Mouse (Mus musculus) liver, embryonic 14.5 days (tissue): ENCODE data around the gene Ndufb4. TPM values are rescaled to one million over a fixed set of nuclear protein-coding genes. Genes with fewer than 3 reads are reported as not detected.
"Not testable (repeated sequence)": the region's sequence is repeated elsewhere in the genome, so short reads cannot be mapped to it uniquely, and the experiment has no call there.

Source experiments
- ATAC-seq: fragments of 200-750 bp; cut with Nextera tagmentation; 2 replicates; pipeline ENCODE4 v1.8.0; 2017; ENCODE audit warnings: moderate number of reproducible peaks, mild to moderate bottlenecking, moderate library complexity; ENCODE audit not compliant: insufficient read depth
- DNase-seq, 3 experiments: peaks; one replicate each; pipeline ENCODE4 v3.0.0-alpha.2; 2012 to 2013; ENCODE audit warnings: low read depth in 3 of 3, low spot score in 3 of 3
- H3K27ac ChIP-seq: fragments of 300-500 bp; sonication (generic); 2 replicates; pipeline ENCODE4 v1.5.1; 2014; ENCODE audit warnings: moderate library complexity, mild to moderate bottlenecking, control low read depth, inconsistent platforms
- H3K27me3 ChIP-seq: fragments of 300-500 bp; sonication (generic); 2 replicates; pipeline ENCODE4 v1.6.1; 2014; ENCODE audit warnings: mild to moderate bottlenecking, low read length, moderate library complexity; ENCODE audit not compliant: control insufficient read depth, insufficient read depth
- H3K36me3 ChIP-seq: fragments of 300-500 bp; sonication (generic); replicated peaks from 2 replicates; pipeline ENCODE4 v1.6.1; 2014; ENCODE audit warnings: low read depth; ENCODE audit not compliant: control insufficient read depth, insufficient read depth
- H3K4me1 ChIP-seq, 2 experiments: fragments of 200-500 bp in 1 of 2; fragments of 300-500 bp in 1 of 2; sonication (generic) in 1 of 2; replicated peaks; 2 replicates each; pipeline ENCODE4 v1.6.1; 2012 to 2014; ENCODE audit warnings: antibody characterized with exemption in 1 of 2, inconsistent platforms in 1 of 2, low read length in 1 of 2; ENCODE audit not compliant: control insufficient read depth in 2 of 2, insufficient read depth in 2 of 2
- H3K4me2 ChIP-seq: fragments of 300-500 bp; sonication (generic); 2 replicates; pipeline ENCODE4 v1.6.1; 2014; ENCODE audit warnings: low read depth, mild to moderate bottlenecking, control low read depth, moderate library complexity
- H3K4me3 ChIP-seq, 2 experiments: fragments of 200-500 bp in 1 of 2; fragments of 300-500 bp in 1 of 2; sonication (generic) in 1 of 2; 2 replicates each; pipeline ENCODE4 v1.5.1; 2012 to 2014; ENCODE audit warnings: low read depth in 2 of 2, low read length in 2 of 2, mild to moderate bottlenecking in 2 of 2, control low read depth in 1 of 2, inconsistent platforms in 1 of 2, moderate library complexity in 1 of 2; ENCODE audit not compliant: insufficient read depth in 1 of 2
- H3K9ac ChIP-seq: fragments of 300-500 bp; sonication (generic); replicated peaks from 2 replicates; pipeline ENCODE4 v1.6.1; 2014; ENCODE audit warnings: mild to moderate bottlenecking, control low read depth, moderate library complexity
- H3K9me3 ChIP-seq: fragments of 300-500 bp; sonication (generic); 2 replicates; pipeline ENCODE4 v1.6.1; 2016; ENCODE audit warnings: low read length, mixed read lengths; ENCODE audit not compliant: control insufficient read depth
- CTCF ChIP-seq: IDR thresholded peaks from 2 replicates; pipeline ENCODE4 v1.5.1; 2016; ENCODE audit warnings: antibody characterized with exemption, low read depth, control low read depth
- EP300 ChIP-seq: IDR thresholded peaks from 2 replicates; pipeline ENCODE4 v1.6.1; 2016; ENCODE audit warnings: antibody characterized with exemption, low read depth
- WGBS: fragments of 180-500 bp; shearing (Covaris S2); extraction: QIAGEN DNeasy Blood & Tissue Kit; methylation state at CpG from one replicate; pipeline ENCODE4 v1.1.7; 2014; ENCODE audit not compliant: insufficient replicate concordance; 5-methylcytosine and 5-hydroxymethylcytosine counted together
- polyA plus RNA-seq, 2 experiments: library from polyadenylated mRNA; depleted of rRNA in 1 of 2; stranded (reverse) in 1 of 2; unstranded in 1 of 2; fragments of >200 nt; fragmentation: Nextera tagmentation in 1 of 2; extraction: Ambion mirVana in 1 of 2; gene quantifications; 2 replicates each; pipeline versions ENCODE4 v1.2.1 to v1.2.3; 2012 to 2014

The Ndufb4 gene
- polyA plus RNA-seq, 2 experiments, result 34.3 to 52.9 TPM

DNA sequence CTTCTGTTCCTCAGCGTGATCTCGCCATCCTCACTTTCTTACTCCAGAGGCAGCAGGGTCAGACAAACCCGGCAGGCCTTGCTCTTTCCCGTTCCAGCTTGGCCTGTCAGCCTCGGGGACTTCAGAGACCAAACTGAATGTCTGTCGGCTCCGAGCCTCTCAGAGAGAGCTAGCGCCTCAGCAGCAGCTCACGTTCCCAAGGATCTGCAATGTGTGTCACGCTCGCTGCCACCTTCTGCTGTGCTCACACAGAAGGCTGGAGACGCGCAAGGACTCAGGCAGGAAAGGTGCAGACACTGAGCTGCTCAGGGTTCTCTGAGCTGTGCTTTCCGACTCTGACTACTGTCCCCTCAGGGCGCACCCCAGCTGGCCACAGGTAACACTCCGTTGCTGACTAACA lies 7.2 kb downstream of the Ndufb4 start:
- Histone ChIP-seq H3K27me3 (no peaks in the 10 kb centered on the region), H3K36me3 (peaks cover 18% of the 10 kb centered on the region), H3K9me3 (no peaks in the 10 kb centered on the region), H3K9ac (no peak overlapping the region), H3K27ac (no peak overlapping the region), H3K4me3 (no peak overlapping the region), H3K4me1 (peaks cover 0 to 5% of the 10 kb centered on the region in 2 experiments; a peak in 2 of 4 replicates), H3K4me2 (no peak overlapping the region)
- WGBS, result 86% methylated on average over 16 of the region's 16 CpGs
- no peak for DNase-seq
- ATAC-seq, result no peak
- TF ChIP-seq EP300 (no peak), CTCF (no peak)

DNA sequence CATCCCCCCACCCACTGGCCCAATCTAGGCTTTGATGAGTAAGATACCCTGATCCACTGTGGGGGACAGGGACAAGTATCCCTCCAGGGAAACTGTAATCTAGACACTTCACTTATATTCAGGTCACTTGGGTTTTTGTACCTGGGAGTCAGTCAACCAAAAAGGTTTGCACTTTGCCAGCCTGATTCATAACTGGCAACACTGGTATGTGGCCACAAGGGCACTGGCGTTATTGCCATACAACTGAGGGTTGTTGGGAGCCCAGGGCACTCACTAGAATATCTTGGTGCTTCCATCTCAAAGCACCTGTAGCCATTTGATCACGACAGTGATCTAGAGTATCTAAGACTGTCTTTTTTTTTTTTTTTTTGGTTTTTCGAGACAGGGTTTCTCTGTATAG lies 8.5 kb downstream of the Ndufb4 start:
- peaks cover 18% of the 10 kb centered on the region for H3K36me3 ChIP-seq
- no peaks in the 10 kb centered on the region for H3K4me1 ChIP-seq
- no peak overlapping the region for H3K27ac ChIP-seq
- TF ChIP-seq EP300, result no peak
- TF ChIP-seq CTCF, result no peak
- DNase-seq (no peak), ATAC-seq (no peak)
- H3K4me2 ChIP-seq, result no peak overlapping the region
- no peaks in the 10 kb centered on the region for H3K27me3 ChIP-seq
- WGBS, result 81% methylated on average over 3 of the region's 3 CpGs
- no peak overlapping the region for H3K4me3 ChIP-seq
- no peaks in the 10 kb centered on the region for H3K9me3 ChIP-seq
- no peak overlapping the region for H3K9ac ChIP-seq

DNA sequence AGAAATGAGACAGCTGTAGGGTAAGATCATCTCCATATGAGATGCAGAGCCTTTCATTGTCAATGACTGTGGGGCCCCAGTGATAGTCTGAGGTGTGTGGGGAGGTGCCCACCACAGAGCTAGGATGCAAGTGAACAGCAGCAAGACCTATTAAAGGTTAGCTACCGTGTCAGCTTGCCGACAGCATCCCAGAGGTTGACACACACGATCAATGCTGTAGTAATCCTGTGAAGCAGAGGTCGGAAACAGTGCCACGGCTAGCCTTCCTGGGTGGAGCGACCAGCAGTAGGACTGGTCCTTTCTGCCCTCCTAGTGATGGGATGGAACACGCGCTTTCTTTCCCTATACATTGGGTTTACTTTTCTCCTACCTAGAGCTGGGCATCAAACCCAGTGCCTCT lies 9.0 kb downstream of the Ndufb4 start:
- no peak overlapping the region for H3K9ac ChIP-seq
- ATAC-seq (no peak), DNase-seq (no peak)
- no peak for TF ChIP-seq EP300
- TF ChIP-seq CTCF, result no peak
- no peak overlapping the region for H3K4me3 ChIP-seq
- no peaks in the 10 kb centered on the region for H3K27me3 ChIP-seq
- 78% methylated on average over 8 of the region's 8 CpGs for whole genome bisulfite sequencing
- peaks cover 18% of the 10 kb centered on the region for H3K36me3 ChIP-seq
- H3K27ac ChIP-seq, result no peak overlapping the region
- no peaks in the 10 kb centered on the region for H3K4me1 ChIP-seq
- no peaks in the 10 kb centered on the region for H3K9me3 ChIP-seq
- H3K4me2 ChIP-seq, result no peak overlapping the region

DNA sequence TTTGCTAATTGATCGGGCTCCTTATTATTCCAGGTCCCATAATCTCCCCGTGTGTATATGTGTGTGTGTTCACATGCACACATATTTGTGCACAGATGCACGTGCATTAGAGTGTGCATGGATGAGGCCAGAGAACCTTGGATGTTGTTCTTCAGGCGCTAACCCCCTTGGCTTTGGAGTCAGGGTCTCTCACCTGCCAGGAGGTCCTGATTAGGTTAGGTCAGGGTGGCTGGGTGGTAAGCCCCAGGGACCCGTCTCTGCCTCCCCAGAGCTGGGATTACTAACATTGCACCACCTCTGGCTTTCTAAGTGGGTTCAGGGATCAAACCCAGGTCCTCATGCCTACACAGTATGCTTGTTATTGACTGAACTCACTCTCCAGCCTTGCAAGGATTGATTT lies 9.8 kb downstream of the Ndufb4 start:
- ATAC-seq (no peak), DNase-seq (no peak)
- Histone ChIP-seq H3K4me2 (no peak overlapping the region), H3K27me3 (no peaks in the 10 kb centered on the region), H3K9ac (no peak overlapping the region), H3K36me3 (peaks cover 18% of the 10 kb centered on the region), H3K4me1 (no peaks in the 10 kb centered on the region), H3K4me3 (no peak overlapping the region), H3K27ac (no peak overlapping the region), H3K9me3 (no peaks in the 10 kb centered on the region)
- no peak for TF ChIP-seq CTCF
- WGBS, result 65% methylated on average over 5 of the region's 5 CpGs

DNA sequence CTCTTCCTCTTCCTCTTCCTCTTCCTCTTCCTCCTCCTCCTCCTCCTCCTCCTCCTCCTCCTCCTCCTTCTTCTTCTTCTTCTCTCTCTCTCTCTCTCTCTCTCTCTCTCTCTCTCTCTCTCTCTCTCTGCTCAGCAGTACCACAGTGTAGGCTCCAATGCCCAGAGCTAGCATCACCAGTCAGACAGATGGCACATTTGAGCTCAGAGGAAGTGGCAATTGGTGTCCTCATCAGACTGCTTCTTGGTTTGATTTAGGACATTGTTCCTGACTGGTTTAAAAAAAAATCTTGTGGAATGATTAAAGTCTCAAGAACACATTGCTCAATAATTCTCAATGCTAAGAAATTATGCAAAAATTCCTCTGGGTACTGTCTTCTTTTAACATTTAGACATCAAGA lies 13.7 kb downstream of the Ndufb4 start:
- H3K4me1 ChIP-seq, H3K4me3 ChIP-seq, DNase-seq, H3K9ac ChIP-seq, H3K4me2 ChIP-seq, ATAC-seq, H3K27ac ChIP-seq, H3K27me3 ChIP-seq, H3K36me3 ChIP-seq, H3K9me3 ChIP-seq: not testable (repeated sequence)

DNA sequence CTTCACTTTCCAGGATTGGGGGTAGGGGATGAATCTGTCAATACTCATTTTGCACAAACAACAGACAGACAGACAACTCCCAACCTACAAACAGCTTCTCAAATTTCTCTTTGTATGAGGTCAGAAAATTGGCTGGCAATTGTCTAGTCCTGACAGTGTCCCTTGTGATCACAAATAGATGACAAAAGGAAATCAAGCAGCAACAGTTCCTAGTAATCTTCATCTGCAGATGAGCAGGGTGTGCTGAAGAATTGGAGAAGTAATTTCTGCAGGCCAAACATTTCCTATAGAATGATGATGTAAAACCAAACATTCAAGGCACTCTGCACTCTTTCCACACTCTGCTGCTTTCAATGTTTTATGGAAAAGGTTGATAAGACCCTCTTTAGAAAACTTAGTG lies 16.5 kb downstream of the Ndufb4 start:
- TF ChIP-seq EP300 (no peak), CTCF (no peak)
- H3K4me1 ChIP-seq, result peaks cover 0 to 7% of the 10 kb centered on the region in 2 experiments; a peak in 2 of 4 replicates
- no peaks in the 10 kb centered on the region for H3K9me3 ChIP-seq
- no peak overlapping the region for H3K4me2 ChIP-seq
- DNase-seq, result no peak
- H3K27me3 ChIP-seq, result no peaks in the 10 kb centered on the region
- H3K4me3 ChIP-seq, result no peak overlapping the region
- H3K9ac ChIP-seq, result no peak overlapping the region
- H3K27ac ChIP-seq, result no peak overlapping the region
- no peaks in the 10 kb centered on the region for H3K36me3 ChIP-seq
- no peak for ATAC-seq
